Mouse (Mus musculus) testis, adult 2 months (tissue): ENCODE results near the gene Synpo2.

Experiments
- CTCF ChIP-seq: fragments of 200-500 bp; IDR thresholded peaks from 2 replicates; pipeline ENCODE4 v1.5.1; 2012; ENCODE audit warnings: low read depth, mild to moderate bottlenecking, inconsistent platforms, low read length, moderate library complexity; ENCODE audit not compliant: control insufficient read depth, insufficient read depth, insufficient replicate concordance
- POLR2A ChIP-seq: fragments of 200-500 bp; IDR thresholded peaks from 2 replicates; pipeline ENCODE4 v1.6.1; 2012; ENCODE audit warnings: low read depth, mild to moderate bottlenecking, inconsistent platforms, low read length, moderate library complexity; ENCODE audit not compliant: control insufficient read depth

DNA sequence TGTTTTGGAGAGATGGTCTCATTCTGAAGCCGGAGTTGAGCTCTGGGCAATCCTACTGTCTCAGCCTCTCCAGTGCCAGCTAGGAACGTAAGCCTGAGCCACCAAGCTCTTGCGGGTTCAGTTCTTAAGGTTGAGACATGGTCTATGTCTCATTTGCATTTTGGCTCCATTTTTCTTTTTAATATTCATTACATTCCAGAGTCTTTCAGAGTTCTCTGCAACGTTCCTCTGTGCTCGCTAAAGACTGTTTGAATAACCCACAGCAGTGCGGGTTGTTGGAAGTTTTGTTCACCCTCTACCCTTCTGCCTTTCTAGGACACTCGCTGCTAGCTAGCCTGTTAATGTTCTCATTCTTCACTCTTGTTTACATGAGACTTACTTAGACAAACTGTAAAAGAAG is 155.0 kb downstream of the Synpo2 start:
- TF ChIP-seq CTCF (no peak), POLR2A (no peak)
